Mouse (Mus musculus) fibroblast of lung, adult 2 months (primary cell): ENCODE data around the gene Ugt1a2.

Experiments used
- DNase-seq: peaks from one replicate; pipeline ENCODE4 v3.0.0-alpha.2; 2011; ENCODE audit warnings: low read depth

The Ugt1a2 gene

GRCm38 (mm10) chr1:88234248-88234610, 33.8 kb downstream of the Ugt1a2 start:
- DNase-seq, result no peak

- no peak for DNase-seq
Measured at GRCm38 (mm10) chr1:88234646-88235045, 34.2 kb downstream of the Ugt1a2 start.

- DNase-seq, result no peak
Measured at GRCm38 (mm10) chr1:88235046-88235893, 34.9 kb downstream of the Ugt1a2 start.

- no peak for DNase-seq
Measured at GRCm38 (mm10) chr1:88235894-88236415, 35.6 kb downstream of the Ugt1a2 start.

- no peak for DNase-seq
Measured at GRCm38 (mm10) chr1:88237311-88237710, 36.9 kb downstream of the Ugt1a2 start.

- no peak for DNase-seq
Measured at GRCm38 (mm10) chr1:88238771-88239170, 38.4 kb downstream of the Ugt1a2 start.

- DNase-seq, result no peak
Measured at GRCm38 (mm10) chr1:88240072-88240471, 39.7 kb downstream of the Ugt1a2 start.

- no peak for DNase-seq
Measured at GRCm38 (mm10) chr1:88240579-88240978, 40.2 kb downstream of the Ugt1a2 start.

- DNase-seq, result no peak
Measured at GRCm38 (mm10) chr1:88243861-88244260, 43.5 kb downstream of the Ugt1a2 start.

GRCm38 (mm10) chr1:88245881-88246280, 45.5 kb downstream of the Ugt1a2 start:
- no peak for DNase-seq

GRCm38 (mm10) chr1:88246386-88246785, 46.0 kb downstream of the Ugt1a2 start:
- no peak for DNase-seq

- DNase-seq, result no peak
Measured at GRCm38 (mm10) chr1:88247660-88248059, 47.3 kb downstream of the Ugt1a2 start.

- no peak for DNase-seq
Measured at GRCm38 (mm10) chr1:88248658-88249057, 48.3 kb downstream of the Ugt1a2 start.

- DNase-seq, result no peak
Measured at GRCm38 (mm10) chr1:88249596-88249995, 49.2 kb downstream of the Ugt1a2 start.

GRCm38 (mm10) chr1:88250023-88250422, 49.6 kb downstream of the Ugt1a2 start:
- DNase-seq, result no peak

GRCm38 (mm10) chr1:88253106-88253505, 52.7 kb downstream of the Ugt1a2 start:
- DNase-seq, result no peak

GRCm38 (mm10) chr1:88253540-88253939, 53.1 kb downstream of the Ugt1a2 start:
- no peak for DNase-seq

- DNase-seq, result no peak
Measured at GRCm38 (mm10) chr1:88254793-88255465, 54.5 kb downstream of the Ugt1a2 start.

- no peak for DNase-seq
Measured at GRCm38 (mm10) chr1:88255466-88255857, 55.1 kb downstream of the Ugt1a2 start.

- DNase-seq, result no peak
Measured at GRCm38 (mm10) chr1:88255989-88256754, 55.8 kb downstream of the Ugt1a2 start.

- no peak for DNase-seq
Measured at GRCm38 (mm10) chr1:88256886-88257663, 56.7 kb downstream of the Ugt1a2 start.

GRCm38 (mm10) chr1:88257681-88258080, 57.3 kb downstream of the Ugt1a2 start:
- no peak for DNase-seq
